Mouse (Mus musculus): ENCODE results near the gene Cc2d2a. TPM values are rescaled to one million over a fixed set of nuclear protein-coding genes. Genes with fewer than 3 reads are reported as not detected.

The Cc2d2a gene
- 5.3 TPM in 2 replicates for total RNA-seq (2017)

DNA sequence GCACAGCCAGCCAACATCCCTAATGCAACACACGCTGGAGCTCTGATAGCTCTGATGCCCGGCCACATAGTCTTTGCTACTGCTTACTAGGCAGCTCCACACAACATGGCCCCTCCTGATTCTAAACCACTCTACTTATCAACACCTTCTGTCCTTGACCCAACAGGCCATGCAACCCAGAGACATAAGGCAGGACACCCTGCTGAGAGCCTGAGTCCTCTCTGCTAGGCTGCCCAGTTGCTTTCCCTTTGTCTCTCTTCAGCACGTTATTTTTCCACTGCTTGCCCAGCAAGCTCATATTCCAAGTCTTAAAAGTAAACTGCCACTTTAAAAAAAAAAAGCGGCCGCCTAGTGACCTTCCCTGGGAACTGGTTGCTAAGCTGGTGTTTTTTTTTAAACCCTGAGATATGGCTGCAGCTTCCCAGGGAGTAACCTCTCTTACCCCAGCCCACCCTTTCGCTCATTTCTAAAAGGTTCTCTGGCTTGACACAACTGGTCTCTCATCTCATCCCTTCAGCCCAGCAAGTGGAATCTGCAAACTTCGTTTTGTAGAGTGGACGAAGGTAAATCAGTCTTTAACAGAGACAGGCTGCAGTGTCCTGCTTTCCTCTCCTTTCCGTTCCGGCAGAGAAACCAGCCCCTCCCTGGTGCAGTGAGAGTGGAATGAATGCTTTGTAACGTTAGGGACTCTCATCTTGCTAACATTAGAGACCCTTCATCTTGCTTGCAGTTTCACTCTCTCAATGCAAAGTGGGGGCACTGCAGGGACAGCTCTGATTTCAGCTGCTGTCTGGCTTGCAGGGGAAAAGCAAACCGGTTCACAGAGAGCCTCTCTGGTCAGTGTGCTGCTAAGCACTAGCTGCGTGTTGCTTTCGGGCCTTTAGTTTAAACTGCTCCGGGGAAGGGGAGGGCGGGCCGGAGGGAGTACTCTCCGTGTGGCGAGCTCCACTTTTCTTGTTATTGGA lies at the start of gene Cc2d2a:
Cc2d2a (plus strand) TSS at position 350 of the 965 bp plus-strand sequence.
- peak; percentile 47 to 51 for ATAC-seq (replicated peaks in 1 of 2; ENCODE audit: insufficient read depth in 1 of 2, low FRiP score in 2 of 2, low TSS enrichment in 1 of 2, low read depth in 1 of 2, poor library complexity in 2 of 2, severe bottlenecking in 2 of 2)

DNA sequence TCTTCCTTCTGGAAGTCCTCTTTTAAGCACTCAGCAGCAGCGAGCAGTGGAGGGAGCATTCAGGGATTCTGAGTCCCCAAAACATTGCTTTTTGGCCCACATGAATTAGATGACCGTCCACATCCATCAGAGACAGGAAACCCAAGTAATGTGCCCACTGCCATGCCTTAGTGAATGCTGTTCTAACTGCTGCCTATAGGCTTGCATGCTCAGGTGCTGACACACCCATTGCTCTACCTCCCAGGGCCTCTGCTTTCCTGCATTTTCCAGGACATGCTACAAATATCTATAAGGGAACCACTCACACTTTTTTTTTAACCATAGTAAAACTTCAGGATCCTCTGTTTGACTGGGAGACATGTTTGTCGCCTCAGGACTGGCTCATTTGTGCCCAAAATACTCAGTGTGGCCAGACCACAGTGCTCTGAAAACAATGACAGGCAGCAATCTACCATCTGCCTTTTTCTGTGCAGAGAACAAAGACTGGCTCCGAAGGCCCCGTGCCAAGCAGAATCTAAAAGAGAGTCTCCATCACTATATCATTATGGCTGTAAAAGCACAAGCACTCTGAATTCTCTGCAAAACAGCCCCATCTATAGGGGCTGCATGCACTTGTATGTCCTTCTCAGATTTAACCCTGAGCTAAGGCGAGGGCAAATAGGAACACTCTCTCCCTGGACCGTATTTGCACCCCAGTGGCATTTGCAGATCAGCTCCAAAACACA lies 40.4 kb upstream of the Cc2d2a start:
- no peak for ATAC-seq (replicated peaks in 1 of 2; ENCODE audit: insufficient read depth in 1 of 2, low FRiP score in 2 of 2, low TSS enrichment in 1 of 2, low read depth in 1 of 2, poor library complexity in 2 of 2, severe bottlenecking in 2 of 2)

DNA sequence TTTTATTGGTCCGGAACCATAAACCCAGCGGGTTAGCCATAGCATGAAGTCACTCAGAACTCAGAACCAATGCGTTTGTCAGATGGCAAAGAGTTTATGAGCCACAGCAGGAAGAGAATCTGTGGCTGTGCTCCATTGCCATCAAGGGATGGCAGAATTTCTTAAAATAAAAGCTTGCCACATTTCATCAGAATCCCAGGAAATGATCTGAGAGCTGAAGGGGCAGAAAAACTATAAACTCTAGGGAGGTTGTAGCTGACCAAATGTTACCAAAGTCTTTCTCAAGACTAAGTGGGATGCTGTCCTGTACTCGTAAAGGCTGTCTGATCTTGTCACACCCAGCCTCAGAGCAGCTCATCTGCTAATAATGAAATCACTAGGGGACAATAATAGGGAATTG lies 36.7 kb upstream of the Cc2d2a start:
- no peak for ATAC-seq (replicated peaks in 1 of 2; ENCODE audit: insufficient read depth in 1 of 2, low FRiP score in 2 of 2, low TSS enrichment in 1 of 2, low read depth in 1 of 2, poor library complexity in 2 of 2, severe bottlenecking in 2 of 2)

- no peak for ATAC-seq (replicated peaks in 1 of 2; ENCODE audit: insufficient read depth in 1 of 2, low FRiP score in 2 of 2, low TSS enrichment in 1 of 2, low read depth in 1 of 2, poor library complexity in 2 of 2, severe bottlenecking in 2 of 2)
Observed at GRCm38 (mm10) chr5:43634071-43634601, 28.0 kb upstream of the Cc2d2a start.

- ATAC-seq (replicated peaks in 1 of 2; ENCODE audit: insufficient read depth in 1 of 2, low FRiP score in 2 of 2, low TSS enrichment in 1 of 2, low read depth in 1 of 2, poor library complexity in 2 of 2, severe bottlenecking in 2 of 2), result peak; percentile 67 to 68; a peak in 2 of 4 replicates
Observed at GRCm38 (mm10) chr5:43634602-43635081, 27.5 kb upstream of the Cc2d2a start.

- no peak for ATAC-seq (replicated peaks in 1 of 2; ENCODE audit: insufficient read depth in 1 of 2, low FRiP score in 2 of 2, low TSS enrichment in 1 of 2, low read depth in 1 of 2, poor library complexity in 2 of 2, severe bottlenecking in 2 of 2)
Observed at GRCm38 (mm10) chr5:43645020-43645419, 17.1 kb upstream of the Cc2d2a start.

DNA sequence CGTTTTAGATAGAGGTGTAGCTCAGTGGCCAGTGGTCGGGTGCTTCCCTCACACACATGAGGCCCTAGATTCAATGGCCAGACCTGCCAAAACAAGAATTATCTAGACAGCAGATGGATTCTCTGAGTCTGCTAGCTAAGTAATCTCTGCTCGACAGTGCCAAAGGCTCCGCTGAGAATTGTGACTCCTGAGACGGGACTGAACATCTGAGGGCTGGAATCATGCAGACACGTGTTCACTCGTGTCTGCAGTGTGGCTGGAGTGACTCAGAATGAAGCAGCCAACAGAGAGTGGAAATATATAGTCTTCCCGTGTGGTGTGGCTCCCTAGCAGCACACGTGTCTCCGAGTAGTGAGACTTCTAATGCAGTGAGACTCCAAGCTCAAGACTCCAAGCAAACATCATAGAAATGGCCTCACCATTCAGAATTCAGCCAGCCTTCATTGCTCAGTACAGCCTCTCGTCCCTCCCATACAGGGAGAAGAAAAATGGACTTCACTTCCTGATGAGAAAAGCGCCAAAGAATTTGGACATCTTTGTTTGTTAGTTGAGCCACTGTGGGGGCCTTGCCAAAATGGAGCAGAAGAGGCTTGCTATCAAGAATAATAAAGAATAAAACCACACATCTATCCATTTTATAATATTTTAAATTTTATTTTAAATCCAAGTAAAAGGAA lies 14.9 kb upstream of the Cc2d2a start:
- ATAC-seq (replicated peaks in 1 of 2; ENCODE audit: insufficient read depth in 1 of 2, low FRiP score in 2 of 2, low TSS enrichment in 1 of 2, low read depth in 1 of 2, poor library complexity in 2 of 2, severe bottlenecking in 2 of 2), result no peak

- no peak for ATAC-seq (replicated peaks in 1 of 2; ENCODE audit: insufficient read depth in 1 of 2, low FRiP score in 2 of 2, low TSS enrichment in 1 of 2, low read depth in 1 of 2, poor library complexity in 2 of 2, severe bottlenecking in 2 of 2)
Observed at GRCm38 (mm10) chr5:43661498-43661897, 648 bp upstream of the Cc2d2a start.

DNA sequence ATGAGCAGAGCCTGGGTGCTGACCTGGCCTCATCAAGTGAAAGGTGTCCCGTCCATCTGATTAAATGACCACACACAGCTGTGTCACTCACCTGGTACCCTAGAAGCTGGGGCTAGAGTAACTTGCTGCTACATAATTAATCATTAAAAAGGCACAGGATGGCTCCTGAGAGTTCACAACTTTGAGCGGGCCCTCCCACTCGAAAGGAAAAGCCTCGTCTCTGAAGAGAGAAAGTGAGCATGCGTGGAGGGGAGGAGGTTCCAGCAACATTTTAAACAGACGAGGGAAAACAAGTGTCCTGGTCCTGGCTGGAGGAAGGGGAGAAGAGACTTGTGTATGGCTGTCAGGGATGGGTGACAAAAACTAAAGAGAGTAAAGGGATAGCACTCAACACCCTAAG lies 1.4 kb downstream of the Cc2d2a start:
- no peak for ATAC-seq (replicated peaks in 1 of 2; ENCODE audit: insufficient read depth in 1 of 2, low FRiP score in 2 of 2, low TSS enrichment in 1 of 2, low read depth in 1 of 2, poor library complexity in 2 of 2, severe bottlenecking in 2 of 2)

DNA sequence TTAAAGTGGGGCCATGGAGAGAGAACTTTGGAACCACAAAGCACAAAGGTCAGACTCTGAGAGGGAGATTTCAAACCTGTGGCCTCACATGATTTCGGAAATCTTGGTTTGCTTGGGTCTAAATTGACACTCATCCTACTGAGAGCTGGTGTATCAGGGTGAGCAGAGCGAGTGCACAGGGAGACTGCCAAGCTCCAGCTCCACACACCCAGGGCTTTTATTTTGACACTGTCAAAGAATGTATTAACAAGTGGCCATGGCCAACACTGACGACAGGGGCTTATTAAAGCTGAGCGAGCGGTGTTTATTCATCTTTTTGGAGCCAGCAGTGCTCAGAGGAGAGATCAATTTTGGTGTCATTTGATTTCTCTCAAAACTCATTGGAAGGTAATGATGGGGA lies 3.0 kb downstream of the Cc2d2a start:
- ATAC-seq (replicated peaks in 1 of 2; ENCODE audit: insufficient read depth in 1 of 2, low FRiP score in 2 of 2, low TSS enrichment in 1 of 2, low read depth in 1 of 2, poor library complexity in 2 of 2, severe bottlenecking in 2 of 2), result no peak

DNA sequence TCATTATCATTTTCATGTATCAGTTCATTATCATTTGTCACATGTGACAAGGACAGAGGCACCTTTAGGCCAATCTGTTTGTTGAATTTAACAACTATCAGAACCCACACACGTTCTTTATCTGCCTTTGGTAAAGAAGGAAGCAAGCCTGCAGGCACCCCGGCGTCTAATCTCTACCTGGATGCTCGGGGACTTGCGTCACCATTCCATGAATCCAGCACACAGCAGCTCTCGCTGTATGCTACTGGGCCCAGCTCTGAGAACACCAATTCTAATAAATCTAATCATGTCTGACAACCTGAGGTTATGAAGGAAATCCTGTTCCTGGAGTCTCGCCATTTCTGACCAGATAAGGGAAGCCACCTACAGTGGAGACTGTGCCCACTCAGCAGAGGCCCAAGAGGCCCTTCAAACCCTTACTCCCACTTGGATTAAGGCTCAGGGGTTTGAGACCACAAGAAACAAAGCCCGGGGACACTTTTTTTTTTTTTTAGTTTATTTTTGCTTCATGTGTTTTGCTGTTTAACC lies 7.0 kb downstream of the Cc2d2a start:
- ATAC-seq (replicated peaks in 1 of 2; ENCODE audit: insufficient read depth in 1 of 2, low FRiP score in 2 of 2, low TSS enrichment in 1 of 2, low read depth in 1 of 2, poor library complexity in 2 of 2, severe bottlenecking in 2 of 2), result peak; percentile 43 to 69

- peak in 1 of 2 experiments; percentile 19; a peak in 1 of 4 replicates for ATAC-seq (replicated peaks in 1 of 2; ENCODE audit: insufficient read depth in 1 of 2, low FRiP score in 2 of 2, low TSS enrichment in 1 of 2, low read depth in 1 of 2, poor library complexity in 2 of 2, severe bottlenecking in 2 of 2)
Observed at GRCm38 (mm10) chr5:43672177-43672911, 10.2 kb downstream of the Cc2d2a start.

DNA sequence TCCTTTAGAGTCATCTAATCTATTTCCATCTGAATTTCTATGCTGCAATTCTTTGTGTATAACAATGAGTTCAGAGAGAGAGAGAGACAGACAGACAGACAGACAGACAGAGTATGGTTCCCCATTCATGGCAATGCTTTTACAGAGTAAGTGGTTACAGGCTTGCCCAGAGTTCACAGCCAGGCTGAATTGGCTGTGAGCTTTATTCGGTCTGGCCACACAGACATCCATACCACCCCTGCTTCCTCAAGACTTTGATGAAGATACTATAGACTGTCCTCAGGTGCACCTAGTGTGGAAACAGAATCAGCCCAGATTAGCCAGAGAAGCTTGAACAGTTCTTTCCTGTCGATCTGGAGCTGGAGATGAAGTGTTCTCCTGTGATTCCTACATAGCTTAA lies 10.9 kb downstream of the Cc2d2a start:
- no peak for ATAC-seq (replicated peaks in 1 of 2; ENCODE audit: insufficient read depth in 1 of 2, low FRiP score in 2 of 2, low TSS enrichment in 1 of 2, low read depth in 1 of 2, poor library complexity in 2 of 2, severe bottlenecking in 2 of 2)

DNA sequence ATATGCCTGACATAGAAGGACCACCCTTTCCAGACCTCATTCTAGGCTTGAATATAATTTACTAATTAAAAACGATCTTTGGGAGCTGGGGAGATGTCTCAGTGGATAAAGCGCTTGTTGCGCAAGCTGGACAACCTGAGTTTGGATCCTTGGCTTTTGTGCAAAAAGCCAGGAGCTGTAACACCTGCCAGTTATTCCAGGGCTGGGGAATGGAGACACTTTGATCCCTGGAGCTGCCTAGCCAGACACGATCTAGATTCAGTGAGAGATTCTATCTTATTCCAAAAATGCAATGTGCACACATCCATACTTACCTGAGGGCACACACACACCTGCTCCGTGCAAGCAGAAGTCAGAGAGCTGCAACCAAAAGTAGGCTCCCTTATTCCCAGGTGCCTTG lies 23.3 kb downstream of the Cc2d2a start:
- no peak for ATAC-seq (replicated peaks in 1 of 2; ENCODE audit: insufficient read depth in 1 of 2, low FRiP score in 2 of 2, low TSS enrichment in 1 of 2, low read depth in 1 of 2, poor library complexity in 2 of 2, severe bottlenecking in 2 of 2)

GRCm38 (mm10) chr5:43692489-43692888 lies 30.3 kb downstream of the Cc2d2a start:
- no peak for ATAC-seq (replicated peaks in 1 of 2; ENCODE audit: insufficient read depth in 1 of 2, low FRiP score in 2 of 2, low TSS enrichment in 1 of 2, low read depth in 1 of 2, poor library complexity in 2 of 2, severe bottlenecking in 2 of 2)

GRCm38 (mm10) chr5:43697133-43697532 lies 35.0 kb downstream of the Cc2d2a start:
- ATAC-seq (replicated peaks in 1 of 2; ENCODE audit: insufficient read depth in 1 of 2, low FRiP score in 2 of 2, low TSS enrichment in 1 of 2, low read depth in 1 of 2, poor library complexity in 2 of 2, severe bottlenecking in 2 of 2), result no peak

DNA sequence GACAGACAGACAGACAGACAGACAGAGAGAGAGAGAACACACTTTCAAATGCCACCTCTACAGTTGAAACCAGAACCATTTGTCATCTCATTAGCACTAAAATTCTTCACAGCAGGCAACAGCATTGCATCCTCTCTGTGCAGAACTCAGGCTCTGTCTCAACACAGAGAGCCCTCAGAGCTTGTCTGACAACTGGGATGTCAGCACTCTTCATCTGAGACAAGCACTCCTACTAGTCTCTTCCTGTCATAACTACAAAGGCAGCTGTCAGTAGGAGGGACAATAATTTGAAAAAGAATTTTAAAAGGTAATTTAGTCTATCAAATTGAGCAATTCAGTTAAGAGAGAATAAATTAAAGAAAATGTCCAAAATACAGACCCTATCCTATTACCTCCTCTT lies 37.1 kb downstream of the Cc2d2a start:
- no peak for ATAC-seq (replicated peaks in 1 of 2; ENCODE audit: insufficient read depth in 1 of 2, low FRiP score in 2 of 2, low TSS enrichment in 1 of 2, low read depth in 1 of 2, poor library complexity in 2 of 2, severe bottlenecking in 2 of 2)
